Mouse (Mus musculus): ENCODE results near the gene Stum.

Stum gene

DNA sequence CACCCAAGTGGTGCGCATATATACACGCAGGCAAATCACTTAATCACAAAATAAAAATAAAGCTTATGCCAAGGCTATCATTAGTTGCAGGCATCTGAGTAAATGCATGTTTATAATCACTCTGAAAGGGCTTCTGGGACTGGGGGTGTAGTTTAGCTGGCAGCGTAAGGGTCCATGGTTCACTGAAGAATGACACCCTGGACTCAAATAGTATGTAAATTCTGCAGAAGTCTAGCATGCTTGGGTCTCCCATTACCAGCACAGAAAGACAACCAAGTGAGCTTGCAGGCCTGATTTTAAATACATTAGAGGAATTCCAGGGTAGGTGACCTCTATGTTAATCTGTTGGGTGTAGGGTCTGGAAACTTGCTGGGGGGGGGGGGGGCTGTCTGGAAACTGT is 16.5 kb upstream of the Stum start:
- no peak for DNase-seq (ENCODE audit: low read depth, low spot score)

DNA sequence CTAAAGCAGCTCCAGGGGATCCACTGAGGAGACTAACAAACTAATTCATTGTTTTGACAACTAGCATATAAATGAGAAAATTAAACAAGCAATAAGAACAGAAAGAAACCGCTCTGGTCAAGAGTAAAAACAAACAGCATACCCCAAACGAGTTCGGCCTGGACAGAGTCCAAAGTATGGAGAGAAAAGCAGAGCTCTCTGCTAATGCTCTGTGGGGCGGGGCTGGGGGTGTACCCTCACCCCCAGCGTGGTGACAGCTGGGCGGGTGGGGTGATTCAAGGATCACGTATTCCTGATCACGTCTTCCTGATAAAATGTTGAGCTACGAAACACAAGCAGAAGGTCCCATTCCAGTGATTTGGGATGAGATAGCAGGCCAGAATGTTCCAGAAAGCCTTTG is 9.5 kb upstream of the Stum start:
- no peak for DNase-seq (ENCODE audit: low read depth, low spot score)

DNA sequence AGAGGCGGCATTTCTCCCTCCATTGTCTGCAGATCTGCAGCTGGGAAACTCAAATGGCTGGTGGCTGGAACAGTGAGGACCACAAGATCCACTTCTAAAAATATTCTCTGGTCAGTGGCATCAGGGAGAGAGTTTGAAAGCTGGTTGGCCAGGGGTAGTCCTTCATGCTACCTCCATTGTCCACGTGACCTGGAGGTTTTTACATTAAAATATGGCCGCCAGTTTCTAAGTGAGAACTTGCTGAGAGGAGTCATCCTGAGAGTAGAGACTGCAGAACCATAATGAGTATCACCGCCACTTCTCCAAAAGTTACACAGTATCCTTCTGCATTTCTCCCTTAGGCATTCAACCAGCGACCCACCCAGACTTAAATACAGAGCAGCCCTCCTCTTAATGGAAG is 2.0 kb upstream of the Stum start:
- no peak for DNase-seq (ENCODE audit: low read depth, low spot score)

DNA sequence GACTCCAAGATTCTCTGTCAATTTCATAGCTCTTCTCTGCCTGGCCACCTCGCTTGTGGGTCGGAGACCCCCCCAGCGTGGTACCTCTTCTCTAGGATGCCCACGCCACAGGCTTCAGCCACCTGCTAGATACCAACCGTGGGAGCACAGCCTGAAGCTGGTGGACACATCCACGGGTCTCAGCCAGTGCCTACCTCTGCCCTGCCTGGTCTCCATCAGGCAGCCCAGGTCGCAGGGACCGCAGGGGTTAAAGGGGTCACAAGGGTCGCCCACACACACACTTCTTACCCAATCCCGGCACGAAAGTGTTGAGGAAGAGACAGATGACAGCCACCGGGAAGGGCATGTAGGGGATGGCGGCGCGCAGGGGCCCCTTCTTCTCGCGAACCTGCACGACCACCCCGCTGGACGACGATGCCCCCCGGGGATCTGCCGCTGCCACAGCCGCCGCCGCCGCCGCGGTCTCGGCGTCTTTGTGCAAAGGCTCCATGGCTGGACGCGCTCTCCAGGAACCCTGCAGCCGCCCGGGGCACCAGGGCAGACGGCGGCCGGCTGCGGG is 385 bp downstream of the Stum start:
- peak; percentile 8 for DNase-seq (ENCODE audit: low read depth, low spot score)

DNA sequence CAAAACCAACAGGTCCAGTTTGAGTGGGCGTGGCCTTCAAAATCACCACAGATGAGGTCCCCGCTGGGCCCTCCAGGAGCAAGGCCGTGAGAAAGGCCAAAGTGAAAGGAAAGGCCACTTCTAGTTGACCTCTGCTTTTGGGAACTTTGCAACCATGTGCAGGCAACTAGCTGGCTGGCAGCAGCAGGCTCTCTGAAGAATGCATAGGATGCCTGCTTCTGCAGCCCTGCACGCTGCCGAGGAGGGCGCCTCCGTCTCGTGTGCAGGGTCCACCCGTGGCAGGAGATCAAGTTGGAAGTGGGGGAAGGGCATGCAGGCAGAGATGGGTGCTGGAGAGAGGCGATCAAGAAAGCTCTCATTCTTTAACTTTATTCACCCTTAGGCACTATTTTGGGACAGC is 1.3 kb downstream of the Stum start:
- DNase-seq (ENCODE audit: low read depth, low spot score), result no peak

DNA sequence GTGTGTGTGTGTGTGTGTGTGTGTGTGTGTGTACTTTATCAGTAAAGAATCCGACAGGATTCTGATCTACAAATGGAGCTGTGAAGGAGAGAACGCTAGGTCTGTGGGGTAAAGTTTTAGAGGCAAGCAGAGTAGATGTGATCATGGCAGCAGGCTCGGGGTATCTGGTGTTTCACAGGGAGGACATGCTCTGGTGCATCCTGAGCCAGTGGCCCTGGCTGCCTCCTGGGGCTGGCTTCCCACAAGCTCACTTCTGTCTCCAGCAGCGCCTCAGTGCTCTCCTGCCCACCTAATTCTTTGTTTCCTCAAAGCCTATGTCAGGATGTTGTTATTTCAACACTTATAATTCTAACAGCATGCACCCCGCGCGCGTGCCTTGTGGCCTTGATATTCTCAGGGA is 2.0 kb downstream of the Stum start:
- no peak for DNase-seq (ENCODE audit: low read depth, low spot score)

DNA sequence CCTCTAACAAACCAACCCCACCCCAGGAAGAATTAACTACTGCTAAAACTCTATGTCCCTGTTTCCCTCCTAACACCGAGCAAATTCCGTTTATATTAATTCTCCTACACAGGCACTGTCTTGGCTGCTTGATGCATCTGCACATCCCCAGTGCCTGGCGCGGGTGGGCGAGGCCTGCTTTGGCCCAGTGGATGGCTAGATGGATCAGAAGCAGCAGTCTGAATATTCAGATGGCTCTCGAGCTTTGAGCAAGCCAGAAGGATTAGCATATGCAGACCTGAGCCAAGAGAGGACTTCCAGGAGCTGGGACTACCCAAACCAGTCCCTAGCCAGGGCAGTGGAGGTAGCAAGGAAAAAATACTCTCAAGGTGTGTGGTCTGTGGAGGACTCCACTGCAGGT is 3.0 kb downstream of the Stum start:
- no peak for DNase-seq (ENCODE audit: low read depth, low spot score)

DNA sequence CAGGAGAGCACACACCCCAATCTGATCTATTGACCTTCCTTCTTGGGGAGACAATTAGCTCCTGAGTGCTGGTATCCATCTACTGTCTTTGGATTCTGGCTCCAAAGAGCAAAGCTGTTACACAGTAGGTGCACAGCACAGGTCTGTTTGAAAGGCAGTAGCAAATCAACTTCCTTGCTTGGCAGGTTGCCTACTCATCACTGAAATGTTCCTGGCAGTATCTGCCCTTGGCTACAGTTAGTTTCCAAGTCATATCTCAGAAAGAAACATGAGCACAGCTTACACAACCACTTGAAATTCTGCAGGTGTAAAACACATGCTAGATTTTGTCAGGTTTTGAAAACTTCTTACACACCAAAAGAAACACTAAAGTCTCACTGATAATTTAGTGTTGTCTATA is 9.7 kb downstream of the Stum start:
- no peak for DNase-seq (ENCODE audit: low read depth, low spot score)

DNA sequence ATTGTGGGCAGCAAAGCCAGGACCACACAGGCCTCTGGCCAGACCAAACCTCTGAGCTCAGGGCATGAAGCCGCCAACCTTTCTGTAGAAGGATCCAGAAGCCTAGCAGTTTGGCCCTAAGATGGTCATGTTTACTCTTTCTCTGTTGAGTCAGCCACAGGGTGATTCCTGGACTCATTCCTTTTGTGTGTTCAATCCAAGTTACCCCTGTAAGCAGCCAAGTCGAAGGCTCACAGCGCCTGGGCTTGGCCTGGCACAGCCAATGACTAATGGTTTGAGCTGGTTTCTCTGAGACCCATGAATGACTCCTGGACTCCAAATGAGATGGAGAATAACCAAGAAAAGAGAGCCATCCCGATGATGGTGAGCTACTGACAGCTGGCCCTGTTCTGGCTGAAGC is 15.3 kb downstream of the Stum start:
- DNase-seq (ENCODE audit: low read depth, low spot score), result no peak

DNA sequence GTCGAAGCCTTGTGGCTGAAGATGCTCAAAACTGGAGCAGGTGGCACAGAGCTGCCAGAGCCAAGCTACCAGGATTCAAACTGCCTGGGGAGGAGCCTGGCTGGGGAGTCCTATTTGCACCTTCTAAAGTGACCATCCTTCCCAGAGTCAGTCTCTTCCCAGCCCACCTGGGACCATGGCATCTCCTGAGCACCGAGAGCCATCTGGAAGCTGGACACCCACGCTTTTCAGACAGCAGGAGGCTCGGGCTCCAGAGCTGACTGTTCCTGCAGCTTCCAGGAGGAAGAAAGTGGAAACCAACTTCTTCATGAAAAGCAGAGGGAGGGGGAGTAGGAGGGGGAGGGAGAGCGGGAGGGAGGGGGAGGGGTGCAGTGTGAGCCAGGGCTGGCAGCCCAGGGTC is 17.7 kb downstream of the Stum start:
- no peak for DNase-seq (ENCODE audit: low read depth, low spot score)

DNA sequence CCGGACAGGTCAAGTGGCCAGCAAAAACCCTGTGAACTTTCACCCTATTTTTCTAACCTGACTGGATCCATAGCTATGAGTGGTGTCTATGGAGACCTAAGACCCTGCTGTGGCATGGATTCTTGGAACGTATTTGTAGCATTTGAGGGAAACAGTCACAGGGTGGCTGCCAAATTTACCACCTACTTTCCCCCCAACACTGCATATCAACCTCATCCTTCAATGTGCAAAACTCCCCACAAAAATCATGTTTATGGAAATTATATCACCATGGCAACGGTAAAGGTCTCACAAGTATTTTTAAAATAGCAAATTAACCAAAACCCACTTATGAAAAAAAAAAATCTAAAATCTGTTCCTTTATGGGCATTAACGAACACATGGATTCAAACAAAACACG is 18.9 kb downstream of the Stum start:
- no peak for DNase-seq (ENCODE audit: low read depth, low spot score)

DNA sequence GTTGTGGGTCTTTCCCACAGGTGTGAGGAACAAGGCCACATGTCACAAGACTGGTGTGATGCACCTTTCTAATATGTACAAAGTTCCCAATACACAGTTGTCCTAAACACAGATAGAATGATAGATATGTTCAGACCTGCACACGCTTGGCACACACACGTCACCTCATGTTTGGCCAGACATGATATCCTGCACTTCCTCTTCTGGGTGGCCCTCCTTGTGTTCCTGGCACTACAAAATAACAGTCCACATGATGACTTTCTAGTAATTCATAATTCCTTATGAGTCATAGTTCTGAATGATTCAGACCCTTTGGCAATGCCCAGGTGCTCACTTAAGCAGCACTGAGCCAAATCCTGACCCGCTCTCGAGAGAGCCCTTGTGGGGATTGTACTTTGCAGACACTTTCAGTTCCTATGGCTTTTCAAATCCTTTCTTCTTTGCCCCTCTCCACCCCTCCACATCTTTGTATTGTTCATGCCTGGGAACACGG is 20.3 kb downstream of the Stum start:
- DNase-seq (ENCODE audit: low read depth, low spot score), result no peak

DNA sequence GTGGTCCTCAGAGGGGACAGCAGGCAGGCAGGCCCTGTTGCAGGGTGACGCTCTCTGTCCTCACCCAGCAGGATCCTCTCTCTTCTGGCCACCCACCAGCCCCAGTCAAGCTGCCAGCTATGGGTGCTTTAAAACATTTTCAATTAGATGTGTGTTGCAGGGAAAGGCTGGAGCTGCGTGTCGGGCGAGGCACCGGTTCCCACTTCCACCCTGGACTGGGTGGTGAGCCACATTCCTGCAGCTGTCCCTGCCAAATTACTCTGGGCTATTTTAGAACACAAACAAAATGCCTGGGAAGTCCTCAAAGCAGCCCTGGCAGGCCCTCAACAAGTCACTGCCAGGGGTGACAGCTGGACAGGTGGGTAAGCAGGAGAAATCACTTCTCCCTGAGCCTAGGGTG is 20.9 kb downstream of the Stum start:
- DNase-seq (ENCODE audit: low read depth, low spot score), result no peak

DNA sequence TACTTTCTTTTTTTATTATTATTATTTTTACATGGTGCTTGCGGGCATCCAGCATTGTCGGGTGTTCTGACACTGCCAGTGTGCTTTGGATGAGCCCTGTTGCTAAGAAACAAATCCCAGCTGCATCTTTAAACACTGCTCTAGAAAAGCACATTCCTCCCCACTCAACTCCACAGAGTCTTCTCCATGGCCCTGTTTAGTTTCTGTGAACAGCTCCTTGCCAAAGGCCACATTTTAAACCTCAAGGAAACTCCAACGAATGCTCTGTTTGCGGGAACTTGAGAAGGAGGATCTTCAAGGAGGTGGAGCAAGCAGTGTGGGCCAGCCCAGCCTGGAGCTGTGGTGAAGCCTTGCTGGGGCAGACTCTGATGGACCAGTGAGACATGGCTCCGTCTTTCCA is 22.6 kb downstream of the Stum start:
- no peak for DNase-seq (ENCODE audit: low read depth, low spot score)

DNA sequence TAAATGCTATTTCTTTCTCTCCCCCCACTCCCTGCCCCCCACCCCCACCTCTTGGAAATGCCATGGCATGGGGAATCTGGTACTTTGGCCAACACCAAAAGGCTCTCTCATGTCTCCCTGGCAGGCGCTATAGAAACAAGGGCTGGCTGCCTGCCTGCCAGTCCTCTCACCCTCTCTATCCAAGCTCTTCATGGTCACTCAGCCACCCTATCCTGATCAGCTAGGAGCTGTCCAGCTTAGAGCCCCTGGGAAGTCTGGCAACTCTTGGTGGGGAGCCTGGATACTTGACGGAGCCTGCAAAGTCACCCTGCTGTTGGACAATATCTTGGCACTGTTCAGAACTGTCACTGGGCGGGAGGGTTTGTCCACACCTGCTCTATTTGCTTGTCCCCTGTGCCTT is 24.6 kb downstream of the Stum start:
- DNase-seq (ENCODE audit: low read depth, low spot score), result no peak

DNA sequence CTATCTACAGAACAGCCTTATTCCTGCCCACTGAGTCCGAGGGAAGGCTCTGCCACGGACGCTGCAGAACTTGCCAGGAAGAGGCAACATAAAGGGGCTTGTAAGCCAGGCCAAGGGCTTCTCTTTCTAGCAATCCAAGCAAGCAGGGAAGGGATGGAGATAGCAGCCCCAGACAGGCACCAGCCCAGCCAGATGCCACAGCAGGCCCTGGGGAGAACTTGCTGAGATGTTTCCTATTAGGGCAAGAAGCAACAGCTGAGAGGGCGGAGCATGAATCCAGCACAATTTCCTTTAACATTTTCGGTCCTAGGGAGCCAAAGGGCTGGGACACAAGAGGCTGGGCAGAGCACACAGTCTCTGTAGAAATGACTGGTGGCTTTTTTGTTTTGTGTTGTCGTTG is 25.0 kb downstream of the Stum start:
- no peak for DNase-seq (ENCODE audit: low read depth, low spot score)

DNA sequence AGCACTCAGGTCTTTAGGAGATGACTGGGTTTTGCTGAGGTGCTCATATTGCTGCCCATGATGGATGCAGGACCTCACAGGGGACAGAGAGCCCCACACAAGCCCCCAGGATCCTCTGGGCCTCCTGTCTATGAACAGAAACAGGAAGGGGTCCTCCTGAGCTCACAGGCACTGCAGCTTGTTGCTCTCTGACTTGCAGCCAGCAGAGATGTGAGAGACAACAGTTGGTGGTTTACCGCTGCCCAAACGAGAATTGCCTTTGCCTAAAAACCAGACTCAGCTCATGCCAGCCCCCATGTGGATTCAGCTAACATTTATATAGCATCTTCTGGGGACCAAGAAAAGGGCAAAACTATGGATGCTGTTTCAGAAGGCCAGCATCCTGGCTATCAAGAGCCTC is 33.7 kb downstream of the Stum start:
- no peak for DNase-seq (ENCODE audit: low read depth, low spot score)

DNA sequence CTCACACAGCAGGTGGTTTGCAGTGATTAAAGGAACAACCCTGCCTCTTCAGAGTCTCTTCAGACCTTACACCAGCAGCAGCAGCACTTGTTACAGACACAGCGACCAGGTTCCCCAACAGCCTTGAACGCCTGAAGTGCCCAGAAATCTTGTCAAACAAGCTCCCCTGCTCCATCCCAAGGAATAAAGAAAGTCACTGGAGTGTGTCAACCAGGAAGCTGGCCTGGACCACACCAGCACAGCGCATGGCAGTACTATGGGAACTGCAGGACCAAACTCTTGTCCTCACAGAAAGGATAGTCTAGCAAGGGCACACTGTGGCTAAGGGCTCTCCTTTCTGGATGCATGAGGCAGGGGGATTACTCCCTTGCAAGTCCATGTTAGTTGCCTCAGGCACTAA is 38.9 kb downstream of the Stum start:
- DNase-seq (ENCODE audit: low read depth, low spot score), result no peak

DNA sequence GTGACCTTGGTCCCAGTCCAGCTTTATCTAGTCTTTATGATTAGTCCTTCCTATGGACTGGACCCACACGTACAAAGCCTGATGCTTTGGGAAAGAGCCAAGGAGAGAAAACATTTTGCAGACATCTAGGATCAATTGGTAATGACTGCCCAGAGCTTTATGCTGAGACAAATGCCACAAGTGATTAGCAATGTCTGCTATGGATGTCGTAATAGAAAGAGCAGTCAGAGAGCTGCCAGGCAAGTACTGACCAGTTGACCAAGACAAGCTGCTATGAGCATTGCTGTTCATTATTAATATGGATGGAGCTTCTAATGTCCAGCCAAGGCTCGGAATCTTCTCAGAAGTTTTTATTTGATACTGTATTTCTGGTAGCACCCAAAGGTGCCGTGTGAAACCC is 43.8 kb downstream of the Stum start:
- DNase-seq (ENCODE audit: low read depth, low spot score), result no peak

DNA sequence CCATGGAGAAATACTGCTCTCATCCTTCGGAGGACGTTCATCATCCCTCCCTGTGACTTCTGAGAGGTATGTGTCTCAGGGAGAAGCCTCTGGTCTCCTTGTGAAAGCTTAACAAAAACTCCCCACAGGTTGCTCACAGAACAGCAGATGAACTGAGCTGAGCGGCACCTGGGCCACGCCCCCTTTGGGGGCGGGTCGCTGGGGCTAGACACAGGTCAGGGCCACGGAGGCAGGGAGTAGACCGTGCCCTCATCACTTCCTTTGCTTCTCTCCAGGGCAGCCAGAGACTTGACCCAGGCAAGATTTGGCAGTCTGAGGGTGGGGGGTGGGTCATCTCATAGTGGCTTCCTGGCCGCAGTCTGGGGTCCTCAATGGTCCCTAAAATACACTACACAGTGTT is 48.4 kb downstream of the Stum start:
- DNase-seq (ENCODE audit: low read depth, low spot score), result peak; percentile 69

DNA sequence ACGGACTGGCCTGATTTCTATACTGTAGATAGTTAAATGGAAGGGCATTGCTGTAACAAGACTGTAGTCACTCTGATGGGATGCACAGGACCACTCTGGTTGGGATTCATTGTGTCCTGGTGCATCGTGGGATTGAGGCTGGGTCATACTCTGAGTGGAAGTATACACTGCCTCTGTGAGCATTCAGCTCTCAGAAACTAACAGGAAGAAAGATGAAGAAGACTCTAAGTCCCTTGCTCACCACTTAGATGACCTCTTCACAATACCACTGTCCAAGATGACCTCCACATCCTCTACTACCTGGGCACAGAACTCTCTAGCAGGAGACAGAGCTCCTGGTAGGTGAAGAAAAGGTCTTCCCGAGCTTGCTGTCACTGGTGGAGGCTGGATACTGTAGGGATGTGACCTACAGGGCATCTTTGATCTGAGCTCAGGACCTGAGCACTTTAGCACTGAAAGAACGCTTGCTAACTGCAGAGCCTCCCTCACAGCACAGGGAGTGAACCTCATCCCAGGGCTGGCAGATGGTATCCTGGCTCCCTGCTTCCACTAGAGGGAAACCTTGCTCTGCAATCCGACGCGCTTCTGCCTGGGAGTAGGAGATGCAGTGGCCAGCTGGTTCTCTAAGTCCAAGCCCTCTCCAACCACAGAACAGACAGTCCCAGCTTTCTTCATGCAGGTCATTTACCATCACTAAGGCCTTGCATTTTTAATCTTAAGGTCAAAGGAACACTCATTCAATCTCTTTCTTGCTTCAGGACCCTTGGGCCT is 49.3 kb downstream of the Stum start:
- peak; percentile 48 for DNase-seq (ENCODE audit: low read depth, low spot score)

DNA sequence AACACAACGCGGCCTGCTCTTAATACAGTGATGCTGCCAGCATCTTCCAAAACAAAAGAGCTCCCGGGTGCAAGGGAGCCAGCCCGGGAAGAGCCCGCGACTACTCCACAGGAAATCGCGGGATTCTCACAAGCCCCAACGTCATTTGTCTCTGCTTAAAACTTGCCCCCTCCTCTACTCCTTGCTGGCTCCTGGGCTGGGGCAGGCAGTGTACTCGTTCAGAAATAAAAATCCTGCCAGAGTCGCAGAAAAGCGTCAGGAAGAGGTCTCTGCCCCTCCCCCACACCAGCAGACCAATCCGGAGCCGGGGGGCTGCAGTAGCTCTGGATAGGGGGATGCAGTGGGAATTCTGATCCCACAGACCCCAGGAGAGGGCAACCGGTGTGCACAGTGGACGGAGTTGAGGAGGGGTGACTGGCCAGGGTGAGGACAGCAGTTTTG is 50.2 kb downstream of the Stum start:
- peak; percentile 9 for DNase-seq (ENCODE audit: low read depth, low spot score)

DNA sequence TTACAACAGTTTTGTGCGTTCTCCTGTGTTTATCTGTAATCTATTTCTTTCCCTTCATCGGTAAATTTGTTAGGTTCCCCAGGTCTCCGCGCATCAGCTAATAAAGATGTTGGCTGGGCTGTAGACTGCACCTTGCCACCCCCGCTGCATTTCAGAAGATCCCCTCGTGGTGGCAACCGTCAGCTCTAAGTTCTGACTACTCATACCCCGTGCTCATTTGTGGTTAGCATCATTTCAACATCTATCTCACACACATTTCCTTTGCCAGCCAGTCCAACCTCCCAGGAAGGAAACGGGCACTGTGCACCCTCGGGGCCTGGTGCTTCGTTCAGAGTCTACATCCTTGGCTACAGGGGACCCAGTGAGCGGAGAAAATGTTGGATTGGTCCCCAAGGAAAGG is 51.5 kb downstream of the Stum start:
- DNase-seq (ENCODE audit: low read depth, low spot score), result peak; percentile 88

DNA sequence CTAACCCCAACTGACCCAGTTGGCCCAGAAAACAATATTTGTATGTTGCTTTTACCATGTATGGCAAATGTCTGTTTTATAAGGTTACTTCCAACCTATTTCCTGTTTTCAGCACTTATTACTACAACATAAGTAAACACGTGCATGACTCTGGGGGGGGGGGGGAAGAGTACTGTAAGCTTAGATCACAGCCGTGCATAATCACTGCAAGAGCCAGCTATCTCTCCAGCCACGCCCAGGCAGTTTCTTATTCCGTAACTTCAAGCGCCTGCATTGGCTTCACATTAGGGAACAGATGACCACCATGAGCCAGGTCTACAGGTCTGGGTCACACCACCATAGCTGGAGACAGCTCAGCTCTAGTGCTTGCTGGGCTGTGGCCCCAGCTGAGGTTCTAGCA is 53.5 kb downstream of the Stum start:
- peak; percentile 37 for DNase-seq (ENCODE audit: low read depth, low spot score)

Data from CD4-positive, CD25-positive, alpha-beta regulatory T cell, adult 2 months (primary cell).